Mouse (Mus musculus) mature B cell (primary cell): ENCODE results near the gene Sephs2.
"Not testable (repeated sequence)": the region's sequence is repeated elsewhere in the genome, so short reads cannot be mapped to it uniquely, and the experiment has no call there.

Source experiments
- in situ Hi-C: fragments of 300-500 bp; cut with MboI; formaldehyde crosslinking; loops from 2 replicates; pipeline ENCODE4 v1.14.3; 2019

The Sephs2 gene

GRCm38 (mm10) chr7:127270666-127271065 lies 3.2 kb downstream of the Sephs2 start:
- in situ Hi-C loops = no loop called here

GRCm38 (mm10) chr7:127270256-127270655 lies 3.6 kb downstream of the Sephs2 start:
- in situ Hi-C loops = no loop called here

- in situ Hi-C loops = no loop called here
These were observed 10.3 kb downstream of the Sephs2 start for GRCm38 (mm10) chr7:127263526-127263925.

GRCm38 (mm10) chr7:127262218-127262961 lies 11.5 kb downstream of the Sephs2 start:
- in situ Hi-C loops = no loop called here

- in situ Hi-C loops = no loop called here
These were observed 13.3 kb downstream of the Sephs2 start, which contains the start of gene Dctpp1 for GRCm38 (mm10) chr7:127260309-127261111. Gene Dctpp1, minus strand, starts transcription at chr7:127260709.

- in situ Hi-C loops = no loop called here
These were observed 14.5 kb downstream of the Sephs2 start for GRCm38 (mm10) chr7:127259186-127259905.

GRCm38 (mm10) chr7:127256518-127256917 lies 17.3 kb downstream of the Sephs2 start:
- in situ Hi-C loops = no loop called here

- in situ Hi-C loops = no loop called here
These were observed 17.9 kb downstream of the Sephs2 start for GRCm38 (mm10) chr7:127255965-127256364.

GRCm38 (mm10) chr7:127255008-127255407 lies 18.8 kb downstream of the Sephs2 start:
- in situ Hi-C loops = no loop called here

GRCm38 (mm10) chr7:127253821-127254769 lies 19.8 kb downstream of the Sephs2 start:
- in situ Hi-C loops = no loop called here

- in situ Hi-C loops = no loop called here
These were observed 20.5 kb downstream of the Sephs2 start for GRCm38 (mm10) chr7:127253341-127253740.

- in situ Hi-C loops = no loop called here
These were observed 21.4 kb downstream of the Sephs2 start for GRCm38 (mm10) chr7:127252414-127252813.

GRCm38 (mm10) chr7:127250511-127250910 lies 23.3 kb downstream of the Sephs2 start:
- in situ Hi-C loops = not testable (repeated sequence)

GRCm38 (mm10) chr7:127244658-127245510 lies 29.0 kb downstream of the Sephs2 start:
- in situ Hi-C loops = no loop called here

GRCm38 (mm10) chr7:127243870-127244657 lies 29.8 kb downstream of the Sephs2 start, which contains the start of gene Zfp771:
Gene Zfp771, plus strand, starts transcription at chr7:127244274.
- in situ Hi-C loops = no loop called here

GRCm38 (mm10) chr7:127243361-127243867 lies 30.4 kb downstream of the Sephs2 start:
- in situ Hi-C loops = no loop called here

- in situ Hi-C loops = no loop called here
These were observed 39.1 kb downstream of the Sephs2 start for GRCm38 (mm10) chr7:127234777-127235176.

- in situ Hi-C loops = no loop called here
These were observed 40.1 kb downstream of the Sephs2 start for GRCm38 (mm10) chr7:127233765-127234164.

GRCm38 (mm10) chr7:127233368-127233749 lies 40.5 kb downstream of the Sephs2 start:
- in situ Hi-C loops = no loop called here
